18 mouse cellular contexts compared by ENCODE assay signal in the genomic region with DNA sequence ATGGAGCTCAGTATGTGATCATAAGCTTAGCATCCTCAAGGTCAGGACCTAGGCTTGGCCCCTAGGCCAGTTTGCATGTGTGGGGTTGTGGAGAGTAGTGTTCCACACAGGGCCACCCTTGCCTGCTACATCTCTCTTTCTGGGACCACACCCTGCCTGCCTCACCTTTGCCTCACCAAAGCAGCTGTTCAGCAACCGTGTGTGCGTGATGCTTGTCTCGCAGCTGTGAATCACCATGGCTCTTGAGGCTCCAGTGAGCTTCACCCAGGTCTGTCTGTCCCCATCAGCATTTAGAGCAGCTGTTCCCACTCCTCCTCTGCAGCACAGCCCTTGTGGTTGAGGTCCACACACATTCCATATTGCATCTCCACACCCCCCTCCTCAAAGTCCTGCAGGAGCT.
"Had no signal": no experiment of that assay in that cellular context is flagged by ENCODE, and none has a peak within 500 bp of the region (broad histone marks: within the 10 kb centered on the region; RNA-seq: fewer than 3 reads in every experiment).

No protein-coding gene starts in this region.

- H3K9ac ChIP-seq: lung, embryonic 14.5 days; midbrain, embryonic 13.5 days; midbrain, embryonic 15.5 days; neural tube, embryonic 13.5 days; neural tube, embryonic 15.5 days had no signal

- H3K27ac ChIP-seq: macrophage; midbrain, embryonic 13.5 days; midbrain, embryonic 15.5 days; neural tube, embryonic 13.5 days; neural tube, embryonic 15.5 days had no signal

- H3K4me1 ChIP-seq: midbrain, embryonic 15.5 days had no signal

- H3K9me3 ChIP-seq: midbrain, embryonic 13.5 days; midbrain, embryonic 15.5 days; neural tube, embryonic 13.5 days; neural tube, embryonic 15.5 days had no signal

- H3K4me3 ChIP-seq: megakaryocyte, embryonic 14.5 days; midbrain, embryonic 13.5 days; midbrain, embryonic 15.5 days; neural tube, embryonic 13.5 days; neural tube, embryonic 15.5 days had no signal

- H3K4me2 ChIP-seq: lung, embryonic 14.5 days; midbrain, embryonic 11.5 days; midbrain, embryonic 13.5 days; midbrain, embryonic 15.5 days; neural tube, embryonic 13.5 days; neural tube, embryonic 15.5 days had no signal

- ATAC-seq: midbrain, embryonic 13.5 days; midbrain, embryonic 15.5 days had no signal

- H3K27me3 ChIP-seq: midbrain, embryonic 13.5 days; midbrain, embryonic 15.5 days; neural tube, embryonic 13.5 days; neural tube, embryonic 15.5 days had no signal

- H3K36me3 ChIP-seq: midbrain, embryonic 13.5 days; midbrain, embryonic 15.5 days; neural tube, embryonic 13.5 days; neural tube, embryonic 15.5 days had no signal

- DNase-seq: lung, adult 18-20 months; lung, embryonic 14.5 days; lung, postnatal 10 days; retina, postnatal 1 day; right cerebral cortex, adult 18-20 months; right cerebral cortex, postnatal 25 days; right cerebral cortex, postnatal 4 days; spleen, adult 18-20 months; thymus, adult 2 months; thymus, postnatal 25 days; thymus, postnatal 4 days had no signal
